Mouse (Mus musculus) ZHBTc4 (cell line): ENCODE measurements at regions not wholly inside any gene's neighbourhood (a gene's known extent, or its start where the extent isn't known, plus 50 kb on each side); places are given as distances from the start of the nearest gene placed in this dataset.

ENCODE experiments used
- DNase-seq: peaks from one replicate; pipeline ENCODE4 v3.0.0-alpha.2; 2011; ENCODE audit warnings: low read depth, low spot score

GRCm38 (mm10) chr5:116350761-116351160, 62.0 kb upstream of the Ccdc60 start:
- DNase-seq, result peak; percentile 67

- no peak for DNase-seq
These were observed 53.6 kb upstream of the Ccdc60 start for GRCm38 (mm10) chr5:116342203-116342928.

GRCm38 (mm10) chr5:116339501-116339900, 50.7 kb upstream of the Ccdc60 start:
- no peak for DNase-seq
